Mouse (Mus musculus) kidney, adult 2 months (tissue): ENCODE measurements around the gene Polr3h.

Experiments
- CTCF ChIP-seq: fragments of 200-500 bp; conservative IDR thresholded peaks from 2 replicates; pipeline ENCODE4 v1.5.1; 2011; ENCODE audit warnings: low read depth, mild to moderate bottlenecking, control low read depth, low read length, moderate library complexity, mixed read lengths; ENCODE audit not compliant: insufficient read depth, insufficient read length
- POLR2A ChIP-seq: fragments of 200-500 bp; IDR thresholded peaks from one replicate; pipeline ENCODE4 v1.6.1; 2011; ENCODE audit warnings: low read depth, low read length, control low read depth

DNA sequence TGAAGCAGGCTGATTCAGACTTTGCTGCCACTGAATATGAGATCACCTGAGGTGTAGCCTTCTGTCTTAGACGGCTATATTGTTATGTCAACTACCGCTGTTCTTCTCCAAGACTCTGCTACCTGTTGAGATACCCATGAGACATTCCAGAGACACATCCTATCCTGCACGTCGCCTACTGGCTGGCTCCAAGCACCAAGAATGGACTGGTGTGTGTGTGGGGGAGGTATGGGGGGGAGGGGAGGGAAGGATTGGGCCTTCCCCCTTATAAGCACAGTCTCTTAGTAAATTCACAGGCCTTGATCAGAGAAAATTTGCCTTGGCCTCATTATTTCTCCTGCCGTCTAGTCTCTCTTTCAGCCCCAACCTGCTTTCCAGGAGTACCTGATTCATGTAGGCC, 41.8 kb upstream of the Polr3h start:
- TF ChIP-seq CTCF, result no peak
- no peak for TF ChIP-seq POLR2A
